Mouse (Mus musculus): ENCODE results near the gene Gm15319. TPM values are rescaled to one million over a fixed set of nuclear protein-coding genes. Genes with fewer than 3 reads are reported as not detected.
A peak's percentile ranks its signal among the peaks of the same experiment; 100 is the strongest.
"Not testable (repeated sequence)": the region's sequence is repeated elsewhere in the genome, so short reads cannot be mapped to it uniquely, and the experiment has no call there.

The Gm15319 gene
- polyA plus RNA-seq, 1 experiment from 2014 or later, result not detected

- peak overlapping the region; percentile 55 to 81 for H3K27ac ChIP-seq (replicated peaks in 1 of 2; ENCODE audit: control insufficient read depth in 1 of 2, insufficient read depth in 1 of 2, low read depth in 2 of 2, low read length in 2 of 2)
- not testable (repeated sequence) for H3K36me3 ChIP-seq (ENCODE audit: control insufficient read depth, insufficient read depth, low read length); H3K9me3 ChIP-seq (ENCODE audit: control insufficient read depth, low read length); H3K27me3 ChIP-seq (ENCODE audit: control insufficient read depth, insufficient read depth, low read length); H3K4me1 ChIP-seq (ENCODE audit: control insufficient read depth in 2 of 2, insufficient read depth in 2 of 2, low read length in 2 of 2)
- ATAC-seq (ENCODE audit: insufficient number of reproducible peaks, insufficient read depth, low FRiP score, low read depth), result peak; percentile 90
- H3K4me2 ChIP-seq (ENCODE audit: low read length), result peak overlapping the region; percentile 65
- peak overlapping the region; percentile 89 for H3K9ac ChIP-seq (ENCODE audit: low read length)
- 5% methylated on average over 59 of the region's 73 CpGs for WGBS
- peak overlapping the region; percentile 68 to 88 for H3K4me3 ChIP-seq (ENCODE audit: control insufficient read depth in 1 of 2, insufficient read depth in 1 of 2, low read depth in 1 of 2, low read length in 2 of 2)
Observed at GRCm38 (mm10) chr8:20296803-20297702, 66.0 kb downstream of the Gm15319 start.

- not testable (repeated sequence) for H3K4me1 ChIP-seq (ENCODE audit: control insufficient read depth in 2 of 2, insufficient read depth in 2 of 2, low read length in 2 of 2); H3K36me3 ChIP-seq (ENCODE audit: control insufficient read depth, insufficient read depth, low read length); H3K27me3 ChIP-seq (ENCODE audit: control insufficient read depth, insufficient read depth, low read length); H3K4me3 ChIP-seq (ENCODE audit: control insufficient read depth in 1 of 2, insufficient read depth in 1 of 2, low read depth in 1 of 2, low read length in 2 of 2); H3K9ac ChIP-seq (ENCODE audit: low read length); ATAC-seq (ENCODE audit: insufficient number of reproducible peaks, insufficient read depth, low FRiP score, low read depth); H3K4me2 ChIP-seq (ENCODE audit: low read length); H3K27ac ChIP-seq (replicated peaks in 1 of 2; ENCODE audit: control insufficient read depth in 1 of 2, insufficient read depth in 1 of 2, low read depth in 2 of 2, low read length in 2 of 2); H3K9me3 ChIP-seq (ENCODE audit: control insufficient read depth, low read length)
- 85% methylated on average over 2 of the region's 4 CpGs for WGBS
Observed at GRCm38 (mm10) chr8:20295881-20296280, 67.1 kb downstream of the Gm15319 start.

- H3K4me2 ChIP-seq (ENCODE audit: low read length); H3K36me3 ChIP-seq (ENCODE audit: control insufficient read depth, insufficient read depth, low read length); ATAC-seq (ENCODE audit: insufficient number of reproducible peaks, insufficient read depth, low FRiP score, low read depth); H3K4me1 ChIP-seq (ENCODE audit: control insufficient read depth in 2 of 2, insufficient read depth in 2 of 2, low read length in 2 of 2); H3K4me3 ChIP-seq (ENCODE audit: control insufficient read depth in 1 of 2, insufficient read depth in 1 of 2, low read depth in 1 of 2, low read length in 2 of 2); H3K9me3 ChIP-seq (ENCODE audit: control insufficient read depth, low read length); H3K27me3 ChIP-seq (ENCODE audit: control insufficient read depth, insufficient read depth, low read length); H3K9ac ChIP-seq (ENCODE audit: low read length); H3K27ac ChIP-seq (replicated peaks in 1 of 2; ENCODE audit: control insufficient read depth in 1 of 2, insufficient read depth in 1 of 2, low read depth in 2 of 2, low read length in 2 of 2): not testable (repeated sequence)
- WGBS, result 92% methylated on average over 3 of the region's 4 CpGs
Observed at GRCm38 (mm10) chr8:20294826-20295225, 68.2 kb downstream of the Gm15319 start.

GRCm38 (mm10) chr8:20293966-20294365 is 69.0 kb downstream of the Gm15319 start:
- H3K4me3 ChIP-seq (ENCODE audit: control insufficient read depth in 1 of 2, insufficient read depth in 1 of 2, low read depth in 1 of 2, low read length in 2 of 2); H3K27ac ChIP-seq (replicated peaks in 1 of 2; ENCODE audit: control insufficient read depth in 1 of 2, insufficient read depth in 1 of 2, low read depth in 2 of 2, low read length in 2 of 2); H3K36me3 ChIP-seq (ENCODE audit: control insufficient read depth, insufficient read depth, low read length); H3K9me3 ChIP-seq (ENCODE audit: control insufficient read depth, low read length); H3K9ac ChIP-seq (ENCODE audit: low read length); ATAC-seq (ENCODE audit: insufficient number of reproducible peaks, insufficient read depth, low FRiP score, low read depth); H3K27me3 ChIP-seq (ENCODE audit: control insufficient read depth, insufficient read depth, low read length); H3K4me2 ChIP-seq (ENCODE audit: low read length); H3K4me1 ChIP-seq (ENCODE audit: control insufficient read depth in 2 of 2, insufficient read depth in 2 of 2, low read length in 2 of 2): not testable (repeated sequence)

- not testable (repeated sequence) for H3K9ac ChIP-seq (ENCODE audit: low read length); H3K4me2 ChIP-seq (ENCODE audit: low read length); H3K4me1 ChIP-seq (ENCODE audit: control insufficient read depth in 2 of 2, insufficient read depth in 2 of 2, low read length in 2 of 2); H3K36me3 ChIP-seq (ENCODE audit: control insufficient read depth, insufficient read depth, low read length); ATAC-seq (ENCODE audit: insufficient number of reproducible peaks, insufficient read depth, low FRiP score, low read depth); H3K9me3 ChIP-seq (ENCODE audit: control insufficient read depth, low read length); H3K4me3 ChIP-seq (ENCODE audit: control insufficient read depth in 1 of 2, insufficient read depth in 1 of 2, low read depth in 1 of 2, low read length in 2 of 2); H3K27me3 ChIP-seq (ENCODE audit: control insufficient read depth, insufficient read depth, low read length); H3K27ac ChIP-seq (replicated peaks in 1 of 2; ENCODE audit: control insufficient read depth in 1 of 2, insufficient read depth in 1 of 2, low read depth in 2 of 2, low read length in 2 of 2)
- 79% methylated on average over 4 of the region's 8 CpGs for WGBS
Observed at GRCm38 (mm10) chr8:20290015-20290414, 73.0 kb downstream of the Gm15319 start.

GRCm38 (mm10) chr8:20288878-20289277 is 74.1 kb downstream of the Gm15319 start:
- not testable (repeated sequence) for H3K9me3 ChIP-seq (ENCODE audit: control insufficient read depth, low read length); H3K27ac ChIP-seq (replicated peaks in 1 of 2; ENCODE audit: control insufficient read depth in 1 of 2, insufficient read depth in 1 of 2, low read depth in 2 of 2, low read length in 2 of 2); H3K36me3 ChIP-seq (ENCODE audit: control insufficient read depth, insufficient read depth, low read length); H3K4me3 ChIP-seq (ENCODE audit: control insufficient read depth in 1 of 2, insufficient read depth in 1 of 2, low read depth in 1 of 2, low read length in 2 of 2); H3K4me2 ChIP-seq (ENCODE audit: low read length); H3K27me3 ChIP-seq (ENCODE audit: control insufficient read depth, insufficient read depth, low read length); H3K4me1 ChIP-seq (ENCODE audit: control insufficient read depth in 2 of 2, insufficient read depth in 2 of 2, low read length in 2 of 2); ATAC-seq (ENCODE audit: insufficient number of reproducible peaks, insufficient read depth, low FRiP score, low read depth); H3K9ac ChIP-seq (ENCODE audit: low read length)
- 93% methylated on average over 1 of the region's 3 CpGs for WGBS

GRCm38 (mm10) chr8:20287706-20288105 is 75.3 kb downstream of the Gm15319 start:
- 88% methylated on average over 3 of the region's 3 CpGs for WGBS
- not testable (repeated sequence) for H3K9ac ChIP-seq (ENCODE audit: low read length); H3K9me3 ChIP-seq (ENCODE audit: control insufficient read depth, low read length); H3K27ac ChIP-seq (replicated peaks in 1 of 2; ENCODE audit: control insufficient read depth in 1 of 2, insufficient read depth in 1 of 2, low read depth in 2 of 2, low read length in 2 of 2); ATAC-seq (ENCODE audit: insufficient number of reproducible peaks, insufficient read depth, low FRiP score, low read depth); H3K4me1 ChIP-seq (ENCODE audit: control insufficient read depth in 2 of 2, insufficient read depth in 2 of 2, low read length in 2 of 2); H3K36me3 ChIP-seq (ENCODE audit: control insufficient read depth, insufficient read depth, low read length); H3K4me3 ChIP-seq (ENCODE audit: control insufficient read depth in 1 of 2, insufficient read depth in 1 of 2, low read depth in 1 of 2, low read length in 2 of 2); H3K27me3 ChIP-seq (ENCODE audit: control insufficient read depth, insufficient read depth, low read length); H3K4me2 ChIP-seq (ENCODE audit: low read length)
